Mouse (Mus musculus) G1E (cell line): ENCODE measurements around the gene Dus4l.

ENCODE experiments used
- CTCF ChIP-seq: IDR thresholded peaks from 2 replicates; pipeline ENCODE4 v1.5.1; 2012; ENCODE audit warnings: low read depth, low read length, inconsistent platforms, mixed read lengths
- GATA1 ChIP-seq: IDR thresholded peaks from 2 replicates; pipeline ENCODE4 v1.6.1; 2012; ENCODE audit warnings: borderline replicate concordance, low read length, inconsistent platforms, mixed read lengths
- TAL1 ChIP-seq: conservative IDR thresholded peaks from 2 replicates; pipeline ENCODE4 v1.6.1; 2012; ENCODE audit warnings: low read depth, low read length, inconsistent platforms, mixed read lengths

GRCm38 (mm10) chr12:31667187-31667586 lies 12.6 kb upstream of the Dus4l start:
- TF ChIP-seq CTCF: no peak
- no peak for TF ChIP-seq GATA1
- TF ChIP-seq TAL1: no peak
